Mouse (Mus musculus): ENCODE data around the gene Dnah14. TPM values are rescaled to one million over a fixed set of nuclear protein-coding genes. Genes with fewer than 3 reads are reported as not detected.

Gene Dnah14
- polyA plus RNA-seq, 1 experiment from 2014 or later, result 0.88 TPM

- no peak for ATAC-seq (replicated peaks; ENCODE audit: low FRiP score, low read depth)
- Histone ChIP-seq H3K9me3 (replicated peaks; ENCODE audit: low read length) (no peaks in the 10 kb centered on the region), H3K27me3 (ENCODE audit: insufficient read depth, low read length) (no peaks in the 10 kb centered on the region), H3K4me2 (ENCODE audit: low read length) (no peak overlapping the region), H3K4me3 (replicated peaks; ENCODE audit: low read depth, low read length) (no peak overlapping the region), H3K9ac (ENCODE audit: low read depth, low read length) (no peak overlapping the region), H3K4me1 (replicated peaks; ENCODE audit: insufficient read depth, low read length) (no peaks in the 10 kb centered on the region), H3K36me3 (ENCODE audit: insufficient read depth, low read length) (no peaks in the 10 kb centered on the region), H3K27ac (no peak overlapping the region)
- TF ChIP-seq CTCF (IDR thresholded peaks at IDR 0.05; ENCODE audit: low read depth), result no peak
- DNase-seq (ENCODE audit: low spot score), result no peak
- WGBS, result 80% methylated on average over 5 of the region's 5 CpGs
Observed at GRCm38 (mm10) chr1:181656421-181656820, 80.1 kb downstream of the Dnah14 start.

- ATAC-seq (replicated peaks; ENCODE audit: low FRiP score, low read depth), result no peak
- no peak overlapping the region for H3K9ac ChIP-seq (ENCODE audit: low read depth, low read length)
- no peak overlapping the region for H3K27ac ChIP-seq
- no peak overlapping the region for H3K4me3 ChIP-seq (replicated peaks; ENCODE audit: low read depth, low read length)
- no peaks in the 10 kb centered on the region for H3K4me1 ChIP-seq (replicated peaks; ENCODE audit: insufficient read depth, low read length)
- TF ChIP-seq CTCF (IDR thresholded peaks at IDR 0.05; ENCODE audit: low read depth), result no peak
- no peaks in the 10 kb centered on the region for H3K27me3 ChIP-seq (ENCODE audit: insufficient read depth, low read length)
- H3K36me3 ChIP-seq (ENCODE audit: insufficient read depth, low read length), result no peaks in the 10 kb centered on the region
- WGBS, result 36% methylated on average over 4 of the region's 4 CpGs
- no peak overlapping the region for H3K4me2 ChIP-seq (ENCODE audit: low read length)
- no peaks in the 10 kb centered on the region for H3K9me3 ChIP-seq (replicated peaks; ENCODE audit: low read length)
- peak; percentile 18 for DNase-seq (ENCODE audit: low spot score)
Observed at GRCm38 (mm10) chr1:181666801-181667200, 90.4 kb downstream of the Dnah14 start.

DNA sequence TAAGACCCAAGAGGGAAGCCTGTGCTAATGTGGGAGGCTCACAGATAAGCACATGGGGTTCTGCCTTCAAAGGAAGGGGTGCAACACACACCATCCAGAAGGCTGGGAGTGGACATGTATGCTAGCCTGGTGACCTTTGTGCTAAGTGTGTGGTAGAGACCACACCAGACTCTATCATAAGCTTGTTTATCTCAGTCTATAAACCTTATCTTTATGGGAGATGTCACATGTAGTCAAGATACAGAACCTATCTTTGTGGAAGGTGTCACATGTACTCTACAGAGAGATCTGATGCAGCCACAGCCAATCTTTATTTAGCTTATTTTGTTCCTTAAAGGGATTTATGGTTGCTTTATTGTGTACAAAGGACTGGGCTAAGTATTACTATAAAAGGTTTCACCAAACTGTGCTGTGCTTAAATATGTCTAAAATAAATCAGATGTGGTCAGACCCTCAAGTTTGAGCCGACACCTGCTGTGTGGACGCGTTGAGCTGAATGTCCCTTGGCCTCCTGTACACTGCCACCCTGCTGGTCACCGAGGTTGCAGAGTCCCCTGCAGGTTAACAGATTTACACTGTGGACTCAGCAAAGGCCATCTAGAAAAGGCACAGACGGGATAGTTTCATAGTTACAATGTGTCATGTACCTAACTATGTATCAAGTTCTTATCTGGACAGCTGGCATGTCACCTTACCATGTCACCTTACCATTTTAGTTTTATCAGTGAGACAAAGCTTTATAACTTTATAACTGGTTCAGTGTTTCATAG lies 118.6 kb downstream of the Dnah14 start:
- ATAC-seq (replicated peaks; ENCODE audit: low FRiP score, low read depth) (no peak), DNase-seq (ENCODE audit: low spot score) (no peak)
- Histone ChIP-seq H3K27me3 (ENCODE audit: insufficient read depth, low read length) (no peaks in the 10 kb centered on the region), H3K9ac (ENCODE audit: low read depth, low read length) (no peak overlapping the region), H3K4me1 (replicated peaks; ENCODE audit: insufficient read depth, low read length) (no peaks in the 10 kb centered on the region), H3K9me3 (replicated peaks; ENCODE audit: low read length) (no peaks in the 10 kb centered on the region), H3K36me3 (ENCODE audit: insufficient read depth, low read length) (no peaks in the 10 kb centered on the region), H3K27ac (no peak overlapping the region), H3K4me2 (ENCODE audit: low read length) (no peak overlapping the region), H3K4me3 (replicated peaks; ENCODE audit: low read depth, low read length) (no peak overlapping the region)
- TF ChIP-seq CTCF (IDR thresholded peaks at IDR 0.05; ENCODE audit: low read depth), result no peak
- 77% methylated on average over 5 of the region's 5 CpGs for WGBS

DNA sequence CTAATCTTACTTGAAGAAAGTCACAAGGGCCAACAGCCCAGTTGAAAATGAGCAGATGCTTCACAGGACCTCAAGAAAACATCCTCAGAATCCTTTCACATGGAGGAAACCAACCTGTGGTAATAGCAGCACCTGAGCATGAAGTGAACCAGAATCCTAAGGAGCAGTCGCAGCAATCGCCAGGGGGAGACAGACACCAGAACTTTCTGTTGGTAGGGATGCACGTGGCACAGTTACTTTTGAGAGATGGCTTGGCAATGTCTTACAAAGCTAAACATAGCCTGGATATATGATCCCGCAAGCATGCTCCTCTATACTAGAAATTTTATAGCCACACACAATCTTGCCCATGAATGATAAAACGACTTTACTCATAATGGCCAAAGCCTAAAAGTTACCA lies 152.3 kb downstream of the Dnah14 start:
- Histone ChIP-seq H3K27ac (no peak overlapping the region), H3K4me2 (ENCODE audit: low read length) (no peak overlapping the region), H3K4me3 (replicated peaks; ENCODE audit: low read depth, low read length) (no peak overlapping the region), H3K27me3 (ENCODE audit: insufficient read depth, low read length) (no peaks in the 10 kb centered on the region), H3K9me3 (replicated peaks; ENCODE audit: low read length) (no peaks in the 10 kb centered on the region), H3K9ac (ENCODE audit: low read depth, low read length) (no peak overlapping the region), H3K36me3 (ENCODE audit: insufficient read depth, low read length) (no peaks in the 10 kb centered on the region), H3K4me1 (replicated peaks; ENCODE audit: insufficient read depth, low read length) (no peaks in the 10 kb centered on the region)
- no peak for ATAC-seq (replicated peaks; ENCODE audit: low FRiP score, low read depth)
- peak; percentile 40 for DNase-seq (ENCODE audit: low spot score)
- TF ChIP-seq CTCF (IDR thresholded peaks at IDR 0.05; ENCODE audit: low read depth), result peak; percentile 69
- WGBS, result 50% methylated on average over 5 of the region's 5 CpGs

DNA sequence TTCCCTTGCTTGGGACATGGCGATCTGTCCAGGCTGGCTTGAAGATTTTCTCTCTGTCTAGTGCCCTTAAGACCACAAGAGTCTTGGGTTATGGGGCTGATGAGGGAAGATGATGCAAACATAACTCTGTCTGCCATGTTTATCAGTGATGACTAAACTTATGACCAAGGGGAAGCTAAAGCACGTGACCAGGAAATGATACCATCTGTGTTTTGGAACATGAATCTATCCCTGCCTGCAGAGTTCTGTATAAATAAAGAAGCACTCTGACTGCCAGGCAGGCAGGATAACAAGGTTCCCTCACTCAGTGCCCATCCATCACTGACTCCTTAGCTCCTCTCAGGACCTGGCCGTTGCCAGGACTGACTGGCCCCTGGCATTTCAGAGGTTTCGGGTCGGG lies 157.2 kb downstream of the Dnah14 start:
- DNase-seq (ENCODE audit: low spot score) (no peak), ATAC-seq (replicated peaks; ENCODE audit: low FRiP score, low read depth) (no peak)
- no peak for TF ChIP-seq CTCF (IDR thresholded peaks at IDR 0.05; ENCODE audit: low read depth)

DNA sequence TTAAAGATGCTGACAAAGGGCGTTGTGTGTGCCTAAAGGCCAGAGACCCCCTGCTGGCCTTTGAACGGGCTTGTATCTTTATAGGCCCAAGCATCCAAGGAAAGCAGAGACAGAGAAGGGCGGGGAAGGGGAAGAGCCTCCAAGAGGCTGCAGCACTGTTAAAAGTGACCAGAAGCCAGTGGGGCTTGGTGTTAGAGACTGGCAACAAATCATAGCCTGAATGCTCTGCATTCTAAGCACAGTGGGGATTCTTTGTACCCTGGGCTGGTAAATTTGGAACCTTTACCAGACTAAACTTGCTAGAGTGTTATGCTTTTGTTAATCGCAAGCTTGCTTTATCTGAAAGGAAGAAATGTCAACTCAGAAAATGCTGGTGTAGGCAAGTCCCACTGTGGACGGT lies 163.9 kb downstream of the Dnah14 start:
- Histone ChIP-seq H3K4me2 (ENCODE audit: low read length) (no peak overlapping the region), H3K4me1 (replicated peaks; ENCODE audit: insufficient read depth, low read length) (no peaks in the 10 kb centered on the region), H3K9me3 (replicated peaks; ENCODE audit: low read length) (no peaks in the 10 kb centered on the region), H3K9ac (ENCODE audit: low read depth, low read length) (no peak overlapping the region), H3K27ac (no peak overlapping the region), H3K36me3 (ENCODE audit: insufficient read depth, low read length) (no peaks in the 10 kb centered on the region), H3K4me3 (replicated peaks; ENCODE audit: low read depth, low read length) (no peak overlapping the region), H3K27me3 (ENCODE audit: insufficient read depth, low read length) (no peaks in the 10 kb centered on the region)
- no peak for ATAC-seq (replicated peaks; ENCODE audit: low FRiP score, low read depth)
- DNase-seq (ENCODE audit: low spot score), result no peak
- 66% methylated on average over 5 of the region's 5 CpGs for WGBS
- no peak for TF ChIP-seq CTCF (IDR thresholded peaks at IDR 0.05; ENCODE audit: low read depth)

More for the DNA sequence above, 157.2 kb downstream of the Dnah14 start:
- 65% methylated on average over 5 of the region's 5 CpGs for WGBS
- Histone ChIP-seq H3K4me3 (replicated peaks; ENCODE audit: low read depth, low read length) (no peak overlapping the region), H3K9me3 (replicated peaks; ENCODE audit: low read length) (no peaks in the 10 kb centered on the region), H3K36me3 (ENCODE audit: insufficient read depth, low read length) (no peaks in the 10 kb centered on the region), H3K4me1 (replicated peaks; ENCODE audit: insufficient read depth, low read length) (no peaks in the 10 kb centered on the region), H3K27ac (no peak overlapping the region), H3K9ac (ENCODE audit: low read depth, low read length) (no peak overlapping the region), H3K4me2 (ENCODE audit: low read length) (no peak overlapping the region), H3K27me3 (ENCODE audit: insufficient read depth, low read length) (no peaks in the 10 kb centered on the region)

Measured in kidney, postnatal 0 days (tissue).